Mouse (Mus musculus): Measurements from ENCODE around the gene Gm14308.
"Not testable (repeated sequence)": the region's sequence is repeated elsewhere in the genome, so short reads cannot be mapped to it uniquely, and the experiment has no call there.

DNA sequence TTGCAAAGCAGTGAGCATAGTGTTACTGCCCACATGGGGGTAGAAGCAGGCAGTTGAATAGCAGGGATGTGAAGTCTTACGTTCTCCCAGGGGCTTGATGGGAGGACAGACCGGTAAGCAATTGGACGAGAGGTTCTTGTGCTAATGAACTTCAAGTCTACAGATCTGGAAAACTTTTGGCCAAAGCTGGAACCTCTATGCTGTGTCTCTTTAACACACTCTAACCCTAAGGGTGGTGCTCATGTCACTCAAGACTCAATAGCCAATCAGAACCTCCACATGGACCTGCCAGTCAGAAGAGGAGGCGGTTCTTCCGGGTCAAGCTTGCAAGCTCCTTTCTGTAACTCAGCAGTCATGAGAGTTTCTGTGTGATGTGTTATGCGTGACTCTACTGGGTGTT is 34.1 kb upstream of the Gm14308 start, which contains the start of gene Zfp973:
- not testable (repeated sequence) for TF ChIP-seq POLR2A (IDR thresholded peaks at IDR 0.05; ENCODE audit: low read depth, low read length); CTCF (IDR thresholded peaks at IDR 0.05; ENCODE audit: borderline replicate concordance, insufficient read depth, low read length)

Measured in embryonic fibroblast, embryonic 13.5 days (primary cell).